Mouse (Mus musculus): Measurements from ENCODE around the gene Gm10490.

GRCm38 (mm10) chrX:7904441-7904840, 4.9 kb upstream of the Gm10490 start:
- no peak for TF ChIP-seq CTCF (IDR thresholded peaks at IDR 0.05; ENCODE audit: borderline replicate concordance, insufficient read depth, low read length)
- no peak for TF ChIP-seq POLR2A (IDR thresholded peaks at IDR 0.05; ENCODE audit: low read depth, low read length)
